Comparison of ENCODE assay signal across 11 mouse cellular contexts in genomic region chr1:89967585-89967984, GRCm38 (mm10). TPM values are rescaled to one million over a fixed set of nuclear protein-coding genes. Genes with fewer than 3 reads are reported as not detected.
A peak's percentile ranks its signal among the peaks of the same experiment; 100 is the strongest.
DNase-seq lines count a peak whose midpoint lies in the region; ATAC-seq and TF ChIP-seq lines count a peak whose summit lies in the region.
"Had no signal": no experiment of that assay in that cellular context is flagged by ENCODE, and none has a peak within 500 bp of the region (broad histone marks: within the 10 kb centered on the region; RNA-seq: fewer than 3 reads in every experiment).

No protein-coding gene starts in this region.

- no peak for DNase-seq in heart, postnatal 4 days
- DNase-seq in ES-E14 (ENCODE audit: low read depth, low spot score), result no peak
- DNase-seq in forebrain, embryonic 14.5 days (ENCODE audit: low spot score), result peak; percentile 28
- DNase-seq in midbrain, embryonic 10.5 days (ENCODE audit: low spot score), result no peak
- DNase-seq in left cerebral cortex, postnatal 4 days, result no peak
- no peak for DNase-seq in layer of hippocampus, postnatal 36 days
- no peak for DNase-seq in right cerebral cortex, postnatal 25 days
- DNase-seq: lung, postnatal 10 days had no signal

- peak overlapping the region; percentile 93 for H3K4me2 ChIP-seq in heart, embryonic 13.5 days
- H3K4me2 ChIP-seq in forebrain, embryonic 14.5 days (ENCODE audit: low read length), result peak overlapping the region; percentile 79

- intact Hi-C loops in left cerebral cortex, postnatal 4 days (cut with DNase I), result no loop called here

- WGBS in heart, embryonic 13.5 days, result 18% methylated on average over 9 of the region's 9 CpGs
- WGBS in forebrain, embryonic 14.5 days, result 22% methylated on average over 9 of the region's 9 CpGs
- WGBS in midbrain, embryonic 10.5 days, result 19% methylated on average over 9 of the region's 9 CpGs

- in situ Hi-C loops in ES-E14 (cut with MboI; ENCODE audit: low sequenced_read_pairs in 2 of 2, unreplicated experiment in 2 of 2), result no loop called here

- no peaks in the 10 kb centered on the region for H3K9me3 ChIP-seq in heart, embryonic 13.5 days
- no peaks in the 10 kb centered on the region for H3K9me3 ChIP-seq in ES-E14 (ENCODE audit: control insufficient read depth, insufficient read depth, low read depth, low read length)
- H3K9me3 ChIP-seq in forebrain, embryonic 14.5 days (replicated peaks; ENCODE audit: control insufficient read depth, low read length), result no peaks in the 10 kb centered on the region
- no peaks in the 10 kb centered on the region for H3K9me3 ChIP-seq in midbrain, embryonic 10.5 days (replicated peaks)

- peaks cover 7% of the 10 kb centered on the region; the same call in 1 of the 2 replicates for H3K4me1 ChIP-seq in heart, embryonic 13.5 days
- H3K4me1 ChIP-seq in ES-E14 (ENCODE audit: control insufficient read depth in 2 of 2, insufficient read depth in 2 of 2, low read length in 2 of 2, poor library complexity in 1 of 2), result peaks cover 2 to 14% of the 10 kb centered on the region in 2 experiments; a peak in 3 of 4 replicates
- H3K4me1 ChIP-seq in forebrain, embryonic 14.5 days (ENCODE audit: control insufficient read depth, insufficient read depth, low read length), result peaks cover 4% of the 10 kb centered on the region; the same call in 1 of the 2 replicates
- H3K4me1 ChIP-seq in midbrain, embryonic 10.5 days, result peaks cover 40% of the 10 kb centered on the region

- H3K27ac ChIP-seq in heart, embryonic 13.5 days (replicated peaks), result no peak overlapping the region
- no peak overlapping the region for H3K27ac ChIP-seq in ES-E14 (ENCODE audit: insufficient read depth, low read depth, low read length, poor library complexity, severe bottlenecking)
- H3K27ac ChIP-seq in forebrain, embryonic 14.5 days (ENCODE audit: low read depth, low read length), result no peak overlapping the region
- H3K27ac ChIP-seq in midbrain, embryonic 10.5 days (replicated peaks), result no peak overlapping the region

- peak overlapping the region; percentile 80 for H3K9ac ChIP-seq in heart, embryonic 13.5 days
- no peak overlapping the region; the same call in 1 of the 2 replicates for H3K9ac ChIP-seq in ES-E14 (ENCODE audit: insufficient read depth, low read depth, low read length, poor library complexity, severe bottlenecking)
- H3K9ac ChIP-seq in forebrain, embryonic 14.5 days (ENCODE audit: low read length), result no peak overlapping the region

- H3K36me3 ChIP-seq in heart, embryonic 13.5 days, result no peaks in the 10 kb centered on the region
- H3K36me3 ChIP-seq in ES-E14 (ENCODE audit: control insufficient read depth, insufficient read depth, low read length, poor library complexity, severe bottlenecking), result no peaks in the 10 kb centered on the region
- H3K36me3 ChIP-seq in forebrain, embryonic 14.5 days (ENCODE audit: control insufficient read depth, insufficient read depth, low read length), result no peaks in the 10 kb centered on the region
- H3K36me3 ChIP-seq in midbrain, embryonic 10.5 days, result no peaks in the 10 kb centered on the region

- peaks cover 91% of the 10 kb centered on the region for H3K27me3 ChIP-seq in heart, embryonic 13.5 days (replicated peaks)
- H3K27me3 ChIP-seq in forebrain, embryonic 14.5 days (replicated peaks; ENCODE audit: control insufficient read depth, insufficient read depth, low read length), result peaks cover 60% of the 10 kb centered on the region
- peaks cover 98% of the 10 kb centered on the region for H3K27me3 ChIP-seq in midbrain, embryonic 10.5 days (ENCODE audit: low read depth, poor library complexity, severe bottlenecking)

- ATAC-seq in heart, embryonic 13.5 days (ENCODE audit: extremely low read depth, insufficient number of reproducible peaks, low FRiP score, low TSS enrichment), result no peak
- peak; percentile 8; the same call in 1 of the 2 replicates for ATAC-seq in forebrain, embryonic 14.5 days

- peak overlapping the region; percentile 68 for H3K4me3 ChIP-seq in heart, embryonic 13.5 days
- peak overlapping the region; percentile 61 to 88; a peak in 2 of 4 replicates for H3K4me3 ChIP-seq in ES-E14 (ENCODE audit: insufficient read depth in 1 of 2, low read depth in 1 of 2, low read length in 2 of 2, poor library complexity in 1 of 2, severe bottlenecking in 1 of 2)
- H3K4me3 ChIP-seq in forebrain, embryonic 14.5 days (ENCODE audit: low read depth, low read length), result peak overlapping the region; percentile 51
- peak overlapping the region; percentile 73 for H3K4me3 ChIP-seq in midbrain, embryonic 10.5 days

TF ChIP-seq in ES-E14, 5 proteins besides CTCF, POLR2A, EP300 and RAD21:
- no peak for TF ChIP-seq ZNF384 (IDR thresholded peaks at IDR 0.05; ENCODE audit: low read depth, low read length)
- no peak for TF ChIP-seq HCFC1 (IDR thresholded peaks at IDR 0.05; ENCODE audit: borderline replicate concordance, insufficient read depth, low read length)
- no peak for TF ChIP-seq CHD2 (IDR thresholded peaks at IDR 0.05; ENCODE audit: low read depth, low read length)
- no peak for TF ChIP-seq ZC3H11A (IDR thresholded peaks at IDR 0.05; ENCODE audit: borderline replicate concordance, low read depth, low read length)
- TF ChIP-seq MAFK (IDR thresholded peaks at IDR 0.05; ENCODE audit: insufficient read depth, low read depth, low read length), result no peak
TF ChIP-seq in ES-E14: peak in this region for 0.

RNA-seq across cellular contexts. Expression of gene Gbx2, which starts 36.6 kb away (rescaled TPM):
- polyA plus RNA-seq in heart, embryonic 13.5 days (2015; fragmentation: Nextera tagmentation; extraction: Ambion mirVana), result 0.13 and 0.29 TPM in 2 replicates
- under 1 TPM in 1 of 2 experiments, not detected in 1; 0.16 TPM for total RNA-seq in heart, postnatal 4 days (2021)
- 25.8 and 27.9 TPM in 2 replicates for total RNA-seq in ES-E14 (2012; rRNA removed)
- 20.3 and 20.7 TPM in 2 replicates for polyA plus RNA-seq in forebrain, embryonic 14.5 days (2014; fragmentation: Nextera tagmentation; extraction: Ambion mirVana)
- 3.6 and 4.6 TPM in 2 replicates for polyA plus RNA-seq in midbrain, embryonic 10.5 days (2016; fragmentation: Nextera tagmentation; extraction: Ambion mirVana)
- under 1 TPM; 0.28 to 0.95 TPM for total RNA-seq in left cerebral cortex, postnatal 4 days (2021)
- under 1 TPM in 1 of 2 experiments, not detected in 1; 0.17 TPM for total RNA-seq in layer of hippocampus, postnatal 36 days (2021)

RNA-seq across cellular contexts. Expression of gene Asb18, which starts 46.9 kb away (rescaled TPM):
- polyA plus RNA-seq in heart, embryonic 13.5 days (2015; fragmentation: Nextera tagmentation; extraction: Ambion mirVana), result 0.56 and 0.70 TPM in 2 replicates
- total RNA-seq in heart, postnatal 4 days (2021), result 1 to 10 TPM; 5.1 to 6.0 TPM
- not detected in 2 replicates for total RNA-seq in ES-E14 (2012; rRNA removed)
- 0.05 TPM in 1 of 2 replicates, not detected in the other for polyA plus RNA-seq in forebrain, embryonic 14.5 days (2014; fragmentation: Nextera tagmentation; extraction: Ambion mirVana)
- polyA plus RNA-seq in midbrain, embryonic 10.5 days (2016; fragmentation: Nextera tagmentation; extraction: Ambion mirVana), result 0.09 TPM in 1 of 2 replicates, not detected in the other
- under 1 TPM; 0.44 to 0.60 TPM for total RNA-seq in left cerebral cortex, postnatal 4 days (2021)
- 1 to 10 TPM; 2.0 to 2.1 TPM for total RNA-seq in layer of hippocampus, postnatal 36 days (2021)
- total RNA-seq: hematopoietic stem cell, adult 5-6 weeks had no signal
- polyA plus RNA-seq: small intestine, adult 2 months had no signal

Comparison
In these comparisons a context has a peak if more than half of its experiments do, and no peak if none do; other contexts are left out.
1. RNA of gene Gbx2, which starts 36.6 kb away (total RNA-seq): 25.8 to 27.9 TPM in ES-E14; 0.28 to 0.95 TPM in left cerebral cortex, postnatal 4 days, 0.17 TPM in layer of hippocampus, postnatal 36 days and 0.16 TPM in heart, postnatal 4 days; every median in the first group is over 10 times any median in the second.
2. Peak in every context shown above with its lines, with median percentiles within 50 percentile points of each other: H3K4me3 ChIP-seq.